Mouse (Mus musculus) liver (tissue): ENCODE results near the gene Hormad1.
"Not testable (repeated sequence)": the region's sequence is repeated elsewhere in the genome, so short reads cannot be mapped to it uniquely, and the experiment has no call there.

ENCODE experiments used
- DNase-seq: peaks from one replicate; pipeline ENCODE4 v3.0.0-alpha.2; 2020; ENCODE audit warnings: mixed read lengths

The Hormad1 gene

GRCm38 (mm10) chr3:95569585-95569984, 10.1 kb downstream of the Hormad1 start:
- no peak for DNase-seq

- DNase-seq = no peak
These were observed 28.5 kb downstream of the Hormad1 start for GRCm38 (mm10) chr3:95587754-95588603.

DNA sequence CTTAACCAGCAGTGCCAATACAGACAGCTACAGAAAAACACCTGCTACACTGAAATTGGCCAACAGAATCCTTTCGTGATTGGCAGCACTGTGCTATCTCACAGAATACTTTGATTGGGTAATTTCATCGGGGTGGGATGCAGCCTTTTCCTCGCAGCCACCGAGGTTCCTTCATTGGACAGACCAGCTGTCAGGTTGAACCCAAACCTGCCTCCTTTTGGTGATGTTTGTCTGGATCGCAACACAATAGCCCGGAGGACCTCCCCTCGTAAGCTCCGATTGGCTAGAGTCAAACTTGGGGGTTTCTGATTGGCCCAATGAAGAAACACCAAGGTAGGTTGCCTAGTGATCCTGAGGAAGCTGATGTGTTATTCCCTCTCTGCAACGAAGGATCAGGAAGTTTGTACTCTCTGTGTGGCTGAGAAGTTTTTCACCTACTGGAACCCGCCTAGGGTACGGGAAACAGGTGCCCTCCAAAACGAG, 29.2 kb downstream of the Hormad1 start, which contains the start of gene Golph3l:
TSS of gene Golph3l (plus strand) at position 331 of the 483 bp plus-strand sequence.
- DNase-seq = peak; percentile 93

- DNase-seq = no peak
These were observed 39.3 kb downstream of the Hormad1 start for GRCm38 (mm10) chr3:95598734-95599133.

DNA sequence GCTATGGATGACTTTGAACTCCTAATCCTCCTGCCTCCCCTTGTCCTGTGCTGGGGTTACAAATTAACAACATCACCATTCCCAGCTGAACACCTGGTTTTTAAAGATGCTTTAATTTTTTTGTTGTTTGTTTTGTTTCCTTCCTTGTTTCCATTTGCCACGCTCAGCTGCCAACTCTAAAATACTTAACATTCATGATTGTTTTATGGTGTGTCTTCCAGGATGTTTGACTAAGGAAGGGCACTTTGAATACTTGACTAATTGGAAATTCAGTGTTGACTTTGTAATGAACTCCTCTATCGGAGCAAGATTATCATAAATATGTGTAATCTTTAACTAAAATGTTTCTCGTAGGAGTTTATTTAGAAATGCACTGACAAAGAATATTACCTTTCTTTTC, 41.8 kb downstream of the Hormad1 start:
- DNase-seq = no peak

DNA sequence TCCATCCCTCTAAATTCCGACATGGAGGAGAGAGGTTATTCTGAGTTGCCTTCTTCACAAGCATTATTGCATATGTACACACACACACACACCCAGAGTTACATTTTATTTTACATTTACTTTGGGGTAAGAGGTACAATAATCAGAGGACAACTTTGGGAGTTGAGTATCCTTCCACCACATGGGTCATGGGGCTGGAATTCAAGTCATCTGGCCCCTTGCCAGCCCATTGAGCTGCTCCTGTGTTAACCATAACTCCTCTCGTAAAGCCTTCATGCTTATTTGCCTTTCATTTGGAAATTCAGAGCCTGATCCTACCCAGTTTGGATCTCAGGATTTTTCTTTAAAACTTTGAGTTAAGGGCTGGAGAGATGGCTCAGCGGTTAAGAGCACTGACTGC, 46.6 kb downstream of the Hormad1 start:
- no peak for DNase-seq

DNA sequence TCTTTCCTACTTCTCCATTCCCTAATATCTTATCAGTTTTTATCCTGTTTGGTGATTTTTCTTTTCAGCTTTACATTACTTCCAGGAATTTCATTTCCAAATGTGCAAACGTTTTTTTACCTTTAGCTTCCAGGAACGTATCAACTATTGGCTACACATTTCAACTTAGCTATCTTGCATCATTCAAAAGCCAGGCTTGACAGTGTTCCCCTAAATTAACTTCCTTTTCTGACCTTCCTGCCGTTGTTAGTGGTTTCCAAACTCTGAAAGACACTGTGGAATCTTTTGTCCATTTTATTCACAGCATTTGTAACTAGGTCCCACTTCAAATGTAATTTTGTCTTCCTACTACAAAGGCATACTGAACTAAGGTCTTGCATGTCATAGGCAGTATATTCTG, 49.7 kb downstream of the Hormad1 start:
- DNase-seq = no peak

DNA sequence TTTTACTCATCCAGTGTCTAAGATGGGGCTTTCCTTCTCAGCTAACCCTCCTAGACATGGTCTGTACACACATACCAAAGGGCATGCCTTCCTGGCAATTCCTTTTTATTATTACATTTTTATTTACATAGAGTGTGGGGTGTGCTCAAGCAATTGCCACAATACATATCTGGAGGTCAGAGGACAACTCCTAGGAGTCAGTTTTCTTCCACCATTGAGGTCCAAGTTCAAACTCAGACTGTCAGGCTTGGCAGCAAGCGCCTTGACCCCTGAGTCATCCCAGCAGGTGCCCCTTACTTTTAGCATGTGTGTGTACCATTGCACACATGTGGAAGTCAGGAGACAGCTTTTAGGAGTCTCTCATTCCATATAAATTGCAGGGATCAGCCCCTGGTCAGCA, 54.5 kb downstream of the Hormad1 start:
- DNase-seq = no peak

DNA sequence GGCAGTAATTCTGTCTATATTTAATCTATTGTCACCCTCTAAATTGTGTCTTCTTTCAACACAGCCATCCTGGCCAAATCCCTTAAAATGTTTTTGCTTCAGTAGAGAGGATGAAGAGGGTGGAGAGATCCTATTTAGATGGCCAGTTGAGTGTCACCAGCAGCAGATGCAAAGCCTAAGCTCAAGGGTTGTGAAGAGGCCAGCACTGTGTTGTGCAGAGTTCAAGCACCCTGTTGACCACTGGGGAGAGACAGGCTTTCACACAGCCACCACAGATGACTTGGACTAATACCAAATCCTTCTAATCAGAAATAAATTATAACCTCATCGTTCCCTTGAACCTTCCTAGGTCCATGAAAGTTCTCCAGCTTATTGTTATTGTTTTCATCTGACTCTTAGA, 59.0 kb downstream of the Hormad1 start:
- no peak for DNase-seq

DNA sequence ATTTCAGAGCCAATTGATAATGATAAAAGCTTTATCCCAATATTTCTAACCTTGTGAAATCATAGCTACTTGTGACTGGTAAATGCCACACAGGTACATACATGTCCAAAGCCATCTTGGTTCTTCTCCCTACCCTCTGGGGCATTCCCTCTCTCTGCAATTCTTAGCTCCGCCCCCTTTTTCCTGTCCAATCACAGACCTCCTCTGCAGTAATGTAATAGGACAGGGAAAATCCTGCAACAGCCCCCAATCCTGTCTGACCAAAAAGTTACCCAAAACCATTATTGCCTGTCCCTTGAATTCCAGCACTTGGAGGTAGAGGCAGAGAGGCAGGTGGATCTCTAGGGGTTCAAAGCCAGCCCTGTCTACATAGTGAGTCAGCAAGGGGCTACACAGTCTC, 61.8 kb downstream of the Hormad1 start:
- DNase-seq = no peak

DNA sequence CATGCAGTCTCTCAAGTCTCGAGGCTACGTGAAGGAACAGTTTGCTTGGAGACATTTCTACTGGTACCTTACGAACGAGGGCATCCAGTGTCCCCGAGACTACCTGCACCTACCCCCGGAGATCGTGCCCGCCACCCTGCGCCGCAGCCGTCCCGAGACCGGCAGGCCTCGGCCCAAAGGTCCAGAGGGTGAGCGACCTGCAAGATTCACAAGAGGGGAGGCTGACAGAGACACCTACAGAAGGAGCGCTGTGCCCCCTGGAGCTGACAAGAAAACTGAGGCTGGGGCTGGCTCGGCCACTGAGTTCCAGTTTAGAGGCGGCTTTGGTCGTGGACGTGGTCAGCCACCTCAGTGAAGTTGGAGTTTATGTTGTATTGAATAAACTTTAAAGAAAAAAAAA, 62.9 kb downstream of the Hormad1 start:
- not testable (repeated sequence) for DNase-seq

DNA sequence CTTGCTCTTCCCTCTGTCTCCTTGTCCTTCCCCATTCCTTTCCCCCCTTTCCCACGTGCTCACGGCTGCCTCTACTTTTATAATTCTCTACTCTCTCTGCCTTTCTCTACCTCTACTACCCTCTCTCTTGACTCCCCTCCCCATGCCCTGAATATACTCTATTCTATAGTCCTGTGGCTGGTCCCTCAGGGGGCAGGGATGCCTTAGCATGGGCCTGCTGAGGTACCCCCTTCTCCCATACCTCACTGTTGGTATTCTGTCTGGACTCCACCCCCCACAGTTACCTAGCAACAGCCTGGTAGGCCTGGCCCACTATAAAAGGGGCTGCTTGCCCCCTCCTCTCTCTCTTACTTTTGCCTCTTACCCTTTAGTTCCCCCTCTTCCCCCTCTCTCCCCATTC, 64.1 kb downstream of the Hormad1 start:
- DNase-seq = no peak

DNA sequence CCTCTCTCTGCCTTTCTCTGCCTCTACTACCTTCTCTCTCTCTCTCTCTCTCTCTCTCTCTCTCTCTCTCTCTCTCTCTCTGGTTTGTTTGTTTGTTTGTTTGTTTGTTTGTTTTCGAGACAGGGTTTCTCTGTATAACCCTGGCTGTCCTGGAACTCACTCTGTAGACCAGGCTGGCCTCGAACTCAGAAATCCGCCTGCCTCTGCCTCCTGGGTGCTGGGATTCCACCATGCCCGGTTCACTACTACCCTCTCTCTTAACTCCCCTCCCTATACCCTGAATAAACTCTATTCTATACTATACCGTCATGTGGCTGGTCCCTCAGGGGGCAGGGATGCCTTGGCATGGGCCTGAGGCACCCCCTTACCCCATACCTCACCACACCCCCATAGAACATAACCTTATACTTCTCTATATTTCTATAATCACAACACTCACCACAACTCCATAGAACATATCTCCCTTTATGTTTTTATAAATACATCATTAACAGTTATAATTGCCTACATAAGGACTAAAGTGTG, 64.6 kb downstream of the Hormad1 start:
- DNase-seq = not testable (repeated sequence)

DNA sequence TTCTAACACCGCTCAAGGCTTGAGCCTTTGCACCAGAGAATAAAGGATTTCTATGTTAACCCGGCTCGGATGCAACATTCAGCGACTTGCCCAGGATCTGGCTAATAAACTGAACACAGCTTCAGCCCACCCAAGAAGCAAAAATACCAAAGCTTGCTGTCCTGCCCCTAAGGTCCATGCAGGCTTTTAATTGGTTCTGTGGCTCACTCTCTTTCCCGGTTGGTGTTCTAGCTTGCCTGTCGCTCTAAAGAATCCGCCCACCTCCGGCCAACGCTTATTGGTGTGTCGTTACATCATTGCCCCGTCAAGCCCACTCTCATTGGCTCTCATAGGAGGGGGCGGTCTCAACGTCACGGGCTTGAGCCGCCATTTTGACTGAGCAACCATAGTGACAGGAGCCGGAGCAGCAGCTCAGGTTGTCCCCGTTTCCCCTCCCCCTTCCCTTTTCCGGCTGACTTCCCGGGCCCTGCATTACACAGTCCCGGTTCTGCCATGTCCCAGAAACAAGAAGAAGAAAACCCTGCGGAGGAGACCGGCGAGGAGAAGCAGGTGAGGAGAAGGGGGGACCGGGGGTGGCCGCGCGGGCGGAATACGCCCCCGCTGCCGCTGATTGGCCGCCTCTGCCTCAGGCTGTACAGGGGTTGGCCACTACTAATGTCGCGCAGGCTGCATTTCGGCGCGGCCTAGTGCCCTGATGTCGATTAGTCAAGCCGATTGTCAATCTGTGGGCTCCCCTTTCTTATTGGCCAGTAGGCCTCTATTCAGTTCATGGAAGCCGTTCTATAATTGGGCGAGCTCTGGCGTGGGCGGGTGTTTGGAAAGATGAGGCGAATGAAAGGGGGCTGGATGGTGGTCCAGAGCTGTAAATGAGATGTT, 65.4 kb downstream of the Hormad1 start, which contains the start of gene Ensa:
TSS of gene Ensa (plus strand) at position 366 of the 876 bp plus-strand sequence.
- DNase-seq = peak; percentile 98

GRCm38 (mm10) chr3:95627763-95628162, 68.3 kb downstream of the Hormad1 start:
- DNase-seq = no peak

- DNase-seq = no peak
These were observed 70.3 kb downstream of the Hormad1 start for GRCm38 (mm10) chr3:95629755-95630154.

DNA sequence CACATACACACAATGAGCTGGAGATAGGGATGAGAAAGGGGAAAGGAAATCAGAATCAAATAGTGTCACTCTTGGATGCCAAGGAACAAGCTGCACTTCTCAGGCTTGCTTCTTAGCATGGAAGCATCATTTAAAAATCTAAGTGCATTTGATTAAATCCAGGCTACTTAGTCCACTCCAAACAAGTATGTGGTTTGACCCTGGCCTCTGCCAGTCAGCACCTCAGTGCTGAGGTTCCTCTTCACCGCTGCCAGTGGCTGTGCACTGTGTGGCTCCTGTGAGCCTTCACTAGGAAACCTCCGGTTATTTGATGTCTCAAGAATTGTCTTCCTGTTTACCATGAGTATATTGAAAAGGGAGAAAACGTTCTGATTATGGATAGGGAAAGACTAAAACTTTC, 71.4 kb downstream of the Hormad1 start:
- DNase-seq = no peak

GRCm38 (mm10) chr3:95631304-95631703, 71.8 kb downstream of the Hormad1 start:
- DNase-seq = no peak

- DNase-seq = no peak
These were observed 73.4 kb downstream of the Hormad1 start for GRCm38 (mm10) chr3:95632648-95633588.

DNA sequence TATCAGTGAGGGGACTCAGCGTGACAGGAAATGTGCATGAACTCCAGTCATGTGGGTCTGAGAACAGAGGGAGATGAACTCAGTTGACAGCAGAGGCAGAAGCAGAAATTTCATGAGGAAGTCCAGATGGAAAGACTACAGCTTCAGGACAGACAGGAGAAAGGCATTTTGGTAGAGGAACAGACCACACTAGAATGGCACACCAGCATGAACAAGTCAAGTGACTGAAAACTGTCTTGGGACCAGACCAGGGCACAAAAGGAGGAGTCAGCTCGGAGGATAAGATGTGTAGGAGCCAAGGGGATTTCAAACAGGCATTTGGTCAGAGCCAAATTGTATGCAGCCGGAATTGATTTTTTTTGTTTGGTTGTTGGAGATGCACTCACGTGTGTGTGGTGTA, 76.2 kb downstream of the Hormad1 start:
- no peak for DNase-seq

DNA sequence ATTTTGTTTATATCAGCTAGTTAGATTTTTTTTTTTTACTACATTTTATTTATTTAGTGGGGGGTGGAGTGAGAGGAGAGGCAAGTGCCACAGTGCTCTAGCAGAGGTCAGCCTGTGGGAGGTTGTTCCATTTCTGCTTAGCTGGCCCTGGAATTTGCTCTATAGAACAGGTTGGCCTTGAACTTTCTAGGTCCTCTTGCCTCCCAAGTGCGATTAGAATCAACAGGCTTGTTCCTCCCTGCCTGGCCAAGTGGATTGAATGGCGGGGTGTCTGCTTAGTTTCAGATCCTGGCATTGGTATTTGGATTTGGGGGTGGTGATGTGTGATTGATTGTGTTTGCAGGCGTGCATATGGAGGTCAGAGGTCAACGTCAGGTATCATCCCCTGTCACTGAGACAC, 76.6 kb downstream of the Hormad1 start:
- DNase-seq = no peak
